Mouse (Mus musculus): Measurements from ENCODE around the gene Mgat4b.

- TF ChIP-seq GATA1 (IDR thresholded peaks at IDR 0.05; ENCODE audit: low read length) (no peak), TAL1 (IDR thresholded peaks at IDR 0.05; ENCODE audit: low read length) (no peak)
Measured at GRCm38 (mm10) chr11:50280053-50280452, 69.4 kb downstream of the Mgat4b start.
